Mouse (Mus musculus) hindbrain, postnatal 0 days (tissue): ENCODE results near the gene Galntl6. TPM values are rescaled to one million over a fixed set of nuclear protein-coding genes. Genes with fewer than 3 reads are reported as not detected.

Source experiments
- ATAC-seq: fragments of 200-750 bp; cut with Nextera tagmentation; 2 replicates; pipeline ENCODE4 v1.8.0; 2017; ENCODE audit warnings: mild to moderate bottlenecking, moderate TSS enrichment, moderate library complexity
- DNase-seq: peaks from one replicate; pipeline ENCODE4 v3.0.0-alpha.2; 2015; ENCODE audit warnings: low spot score
- H3K27ac ChIP-seq: fragments of 300-500 bp; sonication (generic); 2 replicates; pipeline ENCODE4 v1.5.1; 2014; ENCODE audit warnings: mild to moderate bottlenecking
- H3K27me3 ChIP-seq: fragments of 300-500 bp; sonication (generic); 2 replicates; pipeline ENCODE4 v1.6.1; 2014; ENCODE audit warnings: low read length, mixed read lengths; ENCODE audit not compliant: insufficient read depth
- H3K36me3 ChIP-seq: fragments of 300-500 bp; sonication (generic); 2 replicates; pipeline ENCODE4 v1.6.1; 2014; ENCODE audit warnings: low read length, mixed read lengths; ENCODE audit not compliant: insufficient read depth
- H3K4me1 ChIP-seq: fragments of 300-500 bp; sonication (generic); 2 replicates; pipeline ENCODE4 v1.6.1; 2014; ENCODE audit warnings: antibody characterized with exemption, low read length, mixed read lengths; ENCODE audit not compliant: insufficient read depth
- H3K4me2 ChIP-seq: fragments of 300-500 bp; sonication (generic); 2 replicates; pipeline ENCODE4 v1.6.1; 2014; ENCODE audit warnings: low read depth, mild to moderate bottlenecking, low read length, moderate library complexity, mixed read lengths
- H3K4me3 ChIP-seq: fragments of 300-500 bp; sonication (generic); 2 replicates; pipeline ENCODE4 v1.5.1; 2014; ENCODE audit warnings: low read length
- H3K9ac ChIP-seq: fragments of 300-500 bp; sonication (generic); replicated peaks from 2 replicates; pipeline ENCODE4 v1.6.1; 2014; ENCODE audit warnings: mild to moderate bottlenecking, low read length, moderate library complexity, mixed read lengths
- H3K9me3 ChIP-seq: fragments of 300-500 bp; sonication (generic); 2 replicates; pipeline ENCODE4 v1.6.1; 2016; ENCODE audit warnings: low read length, mixed read lengths
- CTCF ChIP-seq: IDR thresholded peaks from 2 replicates; pipeline ENCODE4 v1.5.1; 2016; ENCODE audit warnings: antibody characterized with exemption, control low read depth, low read depth
- WGBS: fragments of 180-500 bp; shearing (Covaris S2); extraction: QIAGEN DNeasy Blood & Tissue Kit; methylation state at CpG from one replicate; pipeline ENCODE4 v1.1.7; 2014; 5-methylcytosine and 5-hydroxymethylcytosine counted together
- polyA plus RNA-seq: library from polyadenylated mRNA; unstranded; fragments of >200 nt; fragmentation: Nextera tagmentation; extraction: Ambion mirVana; gene quantifications from 2 replicates; pipeline ENCODE4 v1.2.1, GENCODE M21; 2015
- total RNA-seq: library from RNA; depleted of rRNA; stranded (reverse); fragments of >200 nt; gene quantifications from 2 replicates; pipeline ENCODE4 v1.2.3, GENCODE M21; 2014

Gene Galntl6
- total and polyA plus RNA-seq, 2 experiments from 2014 or later = 16.5 to 26.5 TPM

GRCm38 (mm10) chr8:57843461-57843860 lies 1069.0 kb downstream of the Galntl6 start:
- no peaks in the 10 kb centered on the region for H3K4me1 ChIP-seq
- no peaks in the 10 kb centered on the region for H3K36me3 ChIP-seq
- TF ChIP-seq CTCF = no peak
- no peak overlapping the region for H3K4me3 ChIP-seq
- H3K27ac ChIP-seq = no peak overlapping the region
- H3K27me3 ChIP-seq = no peaks in the 10 kb centered on the region
- H3K9me3 ChIP-seq = no peaks in the 10 kb centered on the region
- no peak overlapping the region for H3K9ac ChIP-seq
- DNase-seq = no peak
- WGBS = 42% methylated on average over 5 of the region's 5 CpGs
- no peak overlapping the region for H3K4me2 ChIP-seq
- no peak for ATAC-seq

DNA sequence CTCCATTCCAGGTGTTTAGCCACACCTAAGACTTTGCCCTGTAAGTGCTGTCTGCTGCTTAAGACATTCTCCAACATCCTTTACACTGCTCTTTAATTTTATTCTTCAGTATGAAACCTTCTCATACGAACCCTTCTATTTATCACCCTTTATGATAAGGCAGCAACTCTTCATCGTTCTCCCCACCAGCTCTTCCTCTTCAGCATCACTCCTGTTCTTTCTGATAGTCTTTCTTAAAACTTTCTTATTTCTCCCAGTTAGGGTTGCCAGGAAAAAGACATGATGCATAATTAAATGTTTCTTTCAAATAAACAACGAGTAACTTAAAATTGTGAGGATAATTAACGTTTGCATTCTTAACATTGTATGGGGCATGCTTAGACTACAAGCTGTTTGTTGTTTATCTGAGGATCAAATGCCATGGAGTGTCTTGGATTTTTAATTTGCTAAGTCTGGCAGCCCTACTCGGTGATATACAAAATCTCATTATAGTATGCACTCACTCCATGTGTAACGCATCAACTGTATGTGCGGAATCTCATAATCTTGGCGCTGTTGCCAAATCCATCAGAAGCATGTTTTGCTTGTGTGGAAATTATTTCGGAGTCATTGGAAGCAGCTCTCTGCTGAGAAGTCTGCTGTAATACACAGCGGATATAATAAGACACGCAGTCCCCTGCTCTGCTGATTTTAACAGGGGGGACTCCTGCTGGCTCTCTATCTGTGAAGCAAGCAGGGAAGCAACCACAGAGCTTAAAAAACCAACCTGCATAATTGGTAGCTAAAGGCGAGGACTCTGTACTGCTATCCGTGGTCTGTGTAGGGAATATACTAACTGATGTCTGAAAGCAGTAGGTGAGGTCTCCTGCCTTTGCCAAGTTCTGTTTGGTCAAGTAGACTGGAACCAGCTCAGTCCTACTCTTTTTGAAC lies 1069.7 kb downstream of the Galntl6 start:
- peak; percentile 9; the same call in 1 of the 2 replicates for TF ChIP-seq CTCF
- peak; percentile 52 for DNase-seq
- peak; percentile 58; the same call in 1 of the 2 replicates for ATAC-seq
- H3K4me2 ChIP-seq = no peak overlapping the region
- WGBS = 46% methylated on average over 13 of the region's 13 CpGs
- no peaks in the 10 kb centered on the region for H3K36me3 ChIP-seq
- H3K27ac ChIP-seq = no peak overlapping the region
- H3K4me3 ChIP-seq = no peak overlapping the region
- no peaks in the 10 kb centered on the region for H3K27me3 ChIP-seq
- no peaks in the 10 kb centered on the region for H3K9me3 ChIP-seq
- no peaks in the 10 kb centered on the region for H3K4me1 ChIP-seq
- H3K9ac ChIP-seq = no peak overlapping the region

- DNase-seq (no peak), ATAC-seq (no peak)
- H3K27me3 ChIP-seq = no peaks in the 10 kb centered on the region
- H3K4me2 ChIP-seq = no peak overlapping the region
- no peak overlapping the region for H3K9ac ChIP-seq
- H3K4me3 ChIP-seq = no peak overlapping the region
- no peak overlapping the region for H3K27ac ChIP-seq
- H3K36me3 ChIP-seq = no peaks in the 10 kb centered on the region
- H3K9me3 ChIP-seq = no peaks in the 10 kb centered on the region
- 0 out of 2 replicates have a peak, but pooled peaks cover 2% of the 10 kb centered on the region for H3K4me1 ChIP-seq
- no peak for TF ChIP-seq CTCF
- WGBS = 75% methylated on average over 4 of the region's 4 CpGs
Observed at GRCm38 (mm10) chr8:57841446-57841845, 1071.0 kb downstream of the Galntl6 start.

GRCm38 (mm10) chr8:57837384-57837783 lies 1075.1 kb downstream of the Galntl6 start:
- Histone ChIP-seq H3K9me3 (no peaks in the 10 kb centered on the region), H3K36me3 (no peaks in the 10 kb centered on the region), H3K4me3 (no peak overlapping the region), H3K4me1 (0 out of 2 replicates have a peak, but pooled peaks cover 6% of the 10 kb centered on the region), H3K9ac (no peak overlapping the region), H3K27ac (no peak overlapping the region), H3K27me3 (no peaks in the 10 kb centered on the region), H3K4me2 (peak overlapping the region; percentile 21; the same call in 1 of the 2 replicates)
- peak; percentile 12 for DNase-seq
- ATAC-seq = no peak
- WGBS = 48% methylated on average over 8 of the region's 8 CpGs
- no peak for TF ChIP-seq CTCF

DNA sequence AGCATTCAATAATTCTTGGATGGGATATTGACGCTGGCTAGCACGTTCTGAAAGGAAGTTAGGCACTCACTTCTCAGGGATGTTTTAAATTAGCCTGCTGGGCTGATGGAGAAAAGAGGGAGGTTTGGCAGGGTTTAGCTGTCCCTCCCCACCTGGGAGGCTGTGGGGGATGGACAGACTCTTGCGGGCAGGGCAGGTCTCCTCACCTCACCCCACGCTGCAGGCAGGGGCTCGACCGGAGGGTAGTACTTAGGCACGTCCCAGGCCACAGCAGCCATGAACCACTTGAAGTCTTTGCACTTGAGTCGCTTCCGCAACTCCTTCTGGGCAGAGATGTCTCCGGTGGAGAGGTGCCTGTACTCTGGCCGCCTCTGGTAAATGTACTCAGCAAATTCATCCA lies 1075.5 kb downstream of the Galntl6 start:
- ATAC-seq (0 out of 2 replicates have a peak, but pooled peaks have one; percentile 29), DNase-seq (no peak)
- 61% methylated on average over 11 of the region's 11 CpGs for WGBS
- Histone ChIP-seq H3K4me2 (peak overlapping the region; percentile 21; the same call in 1 of the 2 replicates), H3K36me3 (no peaks in the 10 kb centered on the region), H3K9me3 (no peaks in the 10 kb centered on the region), H3K9ac (no peak overlapping the region), H3K4me1 (0 out of 2 replicates have a peak, but pooled peaks cover 6% of the 10 kb centered on the region), H3K27ac (no peak overlapping the region), H3K27me3 (no peaks in the 10 kb centered on the region), H3K4me3 (no peak overlapping the region)
- no peak for TF ChIP-seq CTCF

DNA sequence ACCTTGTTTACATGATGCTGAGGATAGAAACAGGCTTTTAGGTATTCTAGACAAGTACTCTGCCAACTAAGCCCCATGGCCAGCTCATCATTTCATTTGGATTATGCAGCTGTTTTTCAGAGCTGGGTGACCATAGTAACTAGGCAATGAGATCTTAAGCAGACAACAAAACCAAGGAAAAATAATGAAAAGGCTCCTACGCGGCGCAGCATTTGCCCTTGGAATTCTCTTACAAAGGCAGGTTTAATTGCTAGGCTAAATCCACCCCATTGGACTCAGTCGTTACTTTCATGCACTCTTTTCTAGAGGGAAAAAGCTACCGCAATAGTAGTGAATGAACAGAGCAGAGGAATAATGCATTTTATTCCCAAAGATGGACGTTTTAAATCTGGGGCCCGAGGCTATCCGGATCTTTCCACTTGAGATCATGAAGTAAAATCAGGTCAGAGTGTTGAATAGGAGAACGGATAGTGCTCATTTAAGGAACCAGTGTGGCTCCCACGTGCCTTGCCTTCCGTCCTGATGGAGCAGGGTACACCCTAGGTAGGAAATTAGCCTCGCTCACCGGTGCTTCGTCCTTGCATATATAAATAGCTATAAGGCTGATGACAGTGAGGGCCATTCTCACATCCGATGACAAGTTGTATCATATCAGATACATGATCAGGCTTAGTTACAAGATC lies 1076.1 kb downstream of the Galntl6 start:
- Histone ChIP-seq H3K4me3 (no peak overlapping the region), H3K9ac (no peak overlapping the region), H3K4me1 (0 out of 2 replicates have a peak, but pooled peaks cover 6% of the 10 kb centered on the region), H3K27ac (no peak overlapping the region), H3K4me2 (0 out of 2 replicates have a peak overlapping the region, but pooled peaks have one; percentile 21), H3K36me3 (no peaks in the 10 kb centered on the region), H3K9me3 (no peaks in the 10 kb centered on the region), H3K27me3 (no peaks in the 10 kb centered on the region)
- ATAC-seq = no peak; the same call in 1 of the 2 replicates
- TF ChIP-seq CTCF = no peak
- peak; percentile 9 for DNase-seq
- WGBS = 63% methylated on average over 15 of the region's 15 CpGs
